Mouse (Mus musculus) heart, adult 2 months (tissue): ENCODE results near the gene Otop2. TPM values are rescaled to one million over a fixed set of nuclear protein-coding genes. Genes with fewer than 3 reads are reported as not detected.

ENCODE experiments used
- DNase-seq, 2 experiments: peaks; one replicate each; pipeline ENCODE4 v3.0.0; 2021
- H3K27ac ChIP-seq: fragments of 200-600 bp; 2 replicates; pipeline ENCODE4 v1.8.1; 2022
- H3K27me3 ChIP-seq: fragments of 200-500 bp; 2 replicates; pipeline ENCODE4 v1.6.1; 2012; ENCODE audit warnings: mild to moderate bottlenecking, low read length, inconsistent platforms, mixed read lengths; ENCODE audit not compliant: control insufficient read depth, insufficient read depth
- H3K36me3 ChIP-seq: fragments of 200-500 bp; 2 replicates; pipeline ENCODE4 v1.6.1; 2012; ENCODE audit warnings: low read length, inconsistent platforms; ENCODE audit not compliant: control insufficient read depth, insufficient read depth
- H3K4me1 ChIP-seq: fragments of 200-500 bp; 2 replicates; pipeline ENCODE4 v1.6.1; 2011; ENCODE audit warnings: low read length; ENCODE audit not compliant: control insufficient read depth, insufficient read depth
- H3K4me3 ChIP-seq: fragments of 200-600 bp; 2 replicates; pipeline ENCODE4 v1.8.1; 2022
- H3K79me2 ChIP-seq: fragments of 200-500 bp; replicated peaks from 2 replicates; pipeline ENCODE4 v1.6.1; 2012; ENCODE audit warnings: mild to moderate bottlenecking, inconsistent platforms, low read length, moderate library complexity, mixed read lengths; ENCODE audit not compliant: control insufficient read depth, insufficient read depth
- H3K9ac ChIP-seq: fragments of 200-500 bp; 2 replicates; pipeline ENCODE4 v1.6.1; 2012; ENCODE audit warnings: low read depth, mild to moderate bottlenecking, control low read depth, inconsistent platforms, low read length, mixed read lengths
- CTCF ChIP-seq: fragments of 200-600 bp; IDR thresholded peaks from 2 replicates; pipeline ENCODE4 v1.8.1; 2022; ENCODE audit warnings: antibody characterized with exemption, mild to moderate bottlenecking, moderate library complexity
- EP300 ChIP-seq: fragments of 200-500 bp; IDR thresholded peaks from 2 replicates; pipeline ENCODE4 v1.6.1; 2011; ENCODE audit warnings: low read depth, low read length, control low read depth; ENCODE audit not compliant: insufficient read depth
- POLR2A ChIP-seq: fragments of 200-500 bp; IDR thresholded peaks from 2 replicates; pipeline ENCODE4 v1.6.1; 2011; ENCODE audit warnings: mild to moderate bottlenecking, low read depth, low read length, control low read depth; ENCODE audit not compliant: insufficient read depth
- WGBS: fragments of 180-500 bp; shearing (Covaris S2); methylation state at CpG from one replicate; pipeline ENCODE4 v1.1.7; 2018; 5-methylcytosine and 5-hydroxymethylcytosine counted together
- intact Hi-C: fragments of 180-260 bp; cut with DNase I; formaldehyde crosslinking; loops from one replicate; pipeline ENCODE4 v1.15.1; 2025
- polyA plus RNA-seq: library from polyadenylated mRNA; depleted of rRNA; stranded (reverse); fragments of >200 nt; gene quantifications from 2 replicates; pipeline ENCODE4 v1.2.3, GENCODE M21; 2012
- total RNA-seq, 2 experiments: library from RNA; stranded (reverse); gene quantifications; 2 replicates each; pipeline ENCODE4 v1.2.3; 2021

The Otop2 gene
- total and polyA plus RNA-seq, 3 experiments: not detected

GRCm38 (mm10) chr11:115273735-115274134, 33.2 kb upstream of the Otop2 start:
- Histone ChIP-seq H3K4me1 (peaks cover 1% of the 10 kb centered on the region), H3K36me3 (no peaks in the 10 kb centered on the region), H3K79me2 (no peaks in the 10 kb centered on the region), H3K9ac (no peak overlapping the region), H3K4me3 (no peak overlapping the region), H3K27ac (no peak overlapping the region), H3K27me3 (no peaks in the 10 kb centered on the region)
- TF ChIP-seq EP300 (no peak), CTCF (no peak), POLR2A (no peak)
- 60% methylated on average over 7 of the region's 7 CpGs for WGBS
- intact Hi-C loops: loop anchor here (5.0 kb wide), 1 partner anchor 191 kb away; no protein-coding TSS in a partner anchor
- no peak for DNase-seq

- no peak for DNase-seq
- H3K4me1 ChIP-seq: peaks cover 1% of the 10 kb centered on the region
- no peak overlapping the region for H3K9ac ChIP-seq
- WGBS: 80% methylated on average over 7 of the region's 7 CpGs
- TF ChIP-seq POLR2A: no peak
- TF ChIP-seq CTCF: no peak
- H3K79me2 ChIP-seq: no peaks in the 10 kb centered on the region
- intact Hi-C loops: loop anchor here (5.0 kb wide), 1 partner anchor 192 kb away; no protein-coding TSS in a partner anchor
- no peak overlapping the region for H3K4me3 ChIP-seq
- H3K36me3 ChIP-seq: no peaks in the 10 kb centered on the region
- no peak overlapping the region for H3K27ac ChIP-seq
- H3K27me3 ChIP-seq: no peaks in the 10 kb centered on the region
Observed at GRCm38 (mm10) chr11:115274178-115274577, 32.8 kb upstream of the Otop2 start.

GRCm38 (mm10) chr11:115274771-115275170, 32.2 kb upstream of the Otop2 start:
- intact Hi-C loops: loop anchor here (5.0 kb wide), 2 partner anchors 138 to 192 kb away; no protein-coding TSS in a partner anchor
- no peaks in the 10 kb centered on the region for H3K79me2 ChIP-seq
- H3K36me3 ChIP-seq: no peaks in the 10 kb centered on the region
- no peaks in the 10 kb centered on the region for H3K27me3 ChIP-seq
- no peak overlapping the region for H3K4me3 ChIP-seq
- no peak for TF ChIP-seq POLR2A
- TF ChIP-seq EP300: no peak
- WGBS: 92% methylated on average over 6 of the region's 6 CpGs
- H3K9ac ChIP-seq: no peak overlapping the region
- DNase-seq: no peak
- no peak overlapping the region for H3K27ac ChIP-seq
- H3K4me1 ChIP-seq: peaks cover 1% of the 10 kb centered on the region

GRCm38 (mm10) chr11:115275509-115275908, 31.5 kb upstream of the Otop2 start:
- intact Hi-C loops: loop anchor here (5.0 kb wide), 1 partner anchor 137 kb away; no protein-coding TSS in a partner anchor

GRCm38 (mm10) chr11:115275954-115276353, 31.0 kb upstream of the Otop2 start:
- H3K27me3 ChIP-seq: no peaks in the 10 kb centered on the region
- H3K4me1 ChIP-seq: peaks cover 1% of the 10 kb centered on the region
- no peak overlapping the region for H3K4me3 ChIP-seq
- no peaks in the 10 kb centered on the region for H3K36me3 ChIP-seq
- H3K9ac ChIP-seq: no peak overlapping the region
- H3K79me2 ChIP-seq: no peaks in the 10 kb centered on the region
- intact Hi-C loops: loop anchor here (5.0 kb wide), 1 partner anchor 136 kb away; no protein-coding TSS in a partner anchor
- no peak overlapping the region for H3K27ac ChIP-seq
- TF ChIP-seq CTCF (no peak), POLR2A (no peak), EP300 (no peak)
- WGBS: 74% methylated on average over 3 of the region's 3 CpGs
- DNase-seq: no peak

More at GRCm38 (mm10) chr11:115275509-115275908, 31.5 kb upstream of the Otop2 start:
- Histone ChIP-seq H3K4me1 (peaks cover 1% of the 10 kb centered on the region), H3K79me2 (no peaks in the 10 kb centered on the region), H3K4me3 (no peak overlapping the region), H3K36me3 (no peaks in the 10 kb centered on the region), H3K27ac (no peak overlapping the region), H3K27me3 (no peaks in the 10 kb centered on the region), H3K9ac (no peak overlapping the region)
- DNase-seq: no peak
- 73% methylated on average over 6 of the region's 6 CpGs for WGBS
- TF ChIP-seq POLR2A (no peak), EP300 (no peak), CTCF (no peak)

GRCm38 (mm10) chr11:115276780-115277603, 30.0 kb upstream of the Otop2 start, which contains the start of gene Fdxr:
Gene Fdxr (minus strand): TSS chr11:115277050.
- no peaks in the 10 kb centered on the region for H3K27me3 ChIP-seq
- intact Hi-C loops: loop anchor here (5.0 kb wide), 1 partner anchor 135 kb away; no protein-coding TSS in a partner anchor
- under 1% methylated on average over 42 of the region's 42 CpGs for WGBS
- peak within 1 kb of the TSS; percentile 85 for H3K9ac ChIP-seq
- H3K79me2 ChIP-seq: no peaks in the 10 kb centered on the region
- TF ChIP-seq EP300 (peak; percentile 72; the same call in 1 of the 2 replicates), CTCF (0 out of 2 replicates have a peak, but pooled peaks have one; percentile 9), POLR2A (peak; percentile 97)
- peak; percentile 97 to 99 for DNase-seq
- H3K36me3 ChIP-seq: no peaks in the 10 kb centered on the region
- peak within 1 kb of the TSS; percentile 90 for H3K27ac ChIP-seq
- peak within 1 kb of the TSS; percentile 66 for H3K4me3 ChIP-seq
- peaks cover 1% of the 10 kb centered on the region for H3K4me1 ChIP-seq
